10 mouse cellular contexts compared by ENCODE assay signal in the genomic region with DNA sequence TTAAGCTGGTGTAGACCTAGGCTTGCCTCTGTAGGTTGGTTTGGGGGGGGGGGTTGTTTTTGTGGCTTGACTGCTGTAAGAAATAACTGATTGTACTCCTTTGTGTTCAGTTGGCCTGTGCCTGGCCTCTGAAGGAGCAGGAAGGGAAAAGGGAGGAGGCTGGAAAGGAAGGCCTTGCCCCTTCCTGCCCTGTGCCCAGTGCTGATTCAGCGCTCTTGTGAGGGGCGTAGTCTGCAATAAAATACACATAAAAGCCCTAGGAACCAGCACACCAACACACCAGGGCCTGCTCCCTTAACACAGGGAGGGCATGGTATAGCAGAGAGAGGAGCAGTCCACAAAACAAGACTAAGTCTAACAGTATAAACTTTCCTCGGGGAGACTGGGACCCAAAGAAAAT. TPM values are rescaled to one million over a fixed set of nuclear protein-coding genes. Genes with fewer than 3 reads are reported as not detected.
DNase-seq lines count a peak whose midpoint lies in the region; ATAC-seq lines count a peak whose summit lies in the region.
"Had no signal": no experiment of that assay in that cellular context is flagged by ENCODE, and none has a peak within 500 bp of the region (broad histone marks: within the 10 kb centered on the region; RNA-seq: fewer than 3 reads in every experiment).

No protein-coding gene starts in this region.

- no peak for ATAC-seq in megakaryocyte, adult 5-6 weeks (ENCODE audit: poor library complexity, severe bottlenecking)
- ATAC-seq in liver, embryonic 11.5 days (replicated peaks; ENCODE audit: low FRiP score) = 0 out of 2 replicates have a peak, but pooled peaks have one; percentile 19
- ATAC-seq in erythroblast, adult 5-6 weeks (replicated peaks; ENCODE audit: low FRiP score, poor library complexity, severe bottlenecking) = no peak

- WGBS in liver, embryonic 11.5 days = 59% methylated on average over 3 of the region's 3 CpGs

- peak overlapping the region; percentile 65 for H3K4me3 ChIP-seq in megakaryocyte, embryonic 14.5 days (replicated peaks)
- no peak overlapping the region for H3K4me3 ChIP-seq in liver, embryonic 11.5 days (ENCODE audit: low read depth, low read length)

- H3K9me3 ChIP-seq in megakaryocyte, embryonic 14.5 days = no peaks in the 10 kb centered on the region
- H3K9me3 ChIP-seq in liver, embryonic 11.5 days (ENCODE audit: control insufficient read depth, low read length) = no peaks in the 10 kb centered on the region

- DNase-seq in kidney, adult 11 months = peak; percentile 27
- DNase-seq in liver, embryonic 11.5 days (ENCODE audit: low spot score) = no peak
- no peak for DNase-seq in T-cell, adult 2 months (ENCODE audit: low spot score)
- DNase-seq in layer of hippocampus, postnatal 10 days (ENCODE audit: low spot score in 2 of 2) = no peak
- DNase-seq in gastrocnemius, postnatal 25 days = no peak
- DNase-seq: right cerebral cortex, adult 18-20 months had no signal

- peaks cover 11% of the 10 kb centered on the region for H3K27me3 ChIP-seq in megakaryocyte, embryonic 14.5 days (replicated peaks)
- H3K27me3 ChIP-seq in liver, embryonic 11.5 days (replicated peaks; ENCODE audit: control insufficient read depth, insufficient read depth, low read length) = no peaks in the 10 kb centered on the region

- H3K27ac ChIP-seq in liver, embryonic 11.5 days (ENCODE audit: low read depth, low read length) = no peak overlapping the region

- H3K4me2 ChIP-seq in liver, embryonic 11.5 days = no peak overlapping the region

- peaks cover 52% of the 10 kb centered on the region for H3K4me1 ChIP-seq in megakaryocyte, embryonic 14.5 days
- H3K4me1 ChIP-seq in liver, embryonic 11.5 days (replicated peaks; ENCODE audit: control insufficient read depth, insufficient read depth, low read length) = no peaks in the 10 kb centered on the region

- no peak overlapping the region for H3K9ac ChIP-seq in liver, embryonic 11.5 days (ENCODE audit: low read depth, low read length)

- no peaks in the 10 kb centered on the region for H3K36me3 ChIP-seq in megakaryocyte, embryonic 14.5 days (replicated peaks; ENCODE audit: low read length)
- no peaks in the 10 kb centered on the region for H3K36me3 ChIP-seq in liver, embryonic 11.5 days (ENCODE audit: control insufficient read depth, insufficient read depth, low read length)
- H3K36me3 ChIP-seq: G1E had no signal

RNA-seq across cellular contexts. Expression of a gene that starts 40.8 kb away (rescaled TPM):
- 4.1 and 7.4 TPM in 2 replicates for polyA plus RNA-seq in megakaryocyte, embryonic 14.5 days (2012; ENCODE audit: insufficient read depth, low replicate concordance)
- total RNA-seq in megakaryocyte, adult 5-6 weeks (2015) = 17.7 and 22.1 TPM in 2 replicates
- 41.9 and 50.9 TPM in 2 replicates for total RNA-seq in megakaryocyte, adult 5-6 weeks (2017)
- 48.3 and 54.9 TPM in 2 replicates for polyA plus RNA-seq in liver, embryonic 11.5 days (2014; fragmentation: Nextera tagmentation; extraction: Ambion mirVana)
- total RNA-seq in erythroblast, adult 5-6 weeks (2015; ENCODE audit: low replicate concordance) = 8.4 and 13.4 TPM in 2 replicates
- total RNA-seq in erythroblast, adult 5-6 weeks (2017; ENCODE audit: low replicate concordance) = 19.7 and 38.7 TPM in 2 replicates
- 1 to 10 TPM; 1.8 to 2.1 TPM for total RNA-seq in layer of hippocampus, postnatal 10 days (2021)
- under 1 TPM in 1 of 2 experiments, not detected in 1; 0.56 TPM for total RNA-seq in gastrocnemius, postnatal 25 days (2021)
